In genomic region chr11:91426731-91427130, GRCm38 (mm10) we compare ENCODE assay signal across 9 mouse cellular contexts.
A peak's percentile ranks its signal among the peaks of the same experiment; 100 is the strongest.
DNase-seq lines count a peak whose midpoint lies in the region; ATAC-seq and TF ChIP-seq lines count a peak whose summit lies in the region.
"Had no signal": no experiment of that assay in that cellular context is flagged by ENCODE, and none has a peak within 500 bp of the region (broad histone marks: within the 10 kb centered on the region; RNA-seq: fewer than 3 reads in every experiment).

No protein-coding gene starts in this region.

- H3K27ac ChIP-seq in midbrain, postnatal 0 days (ENCODE audit: low read depth, low read length): no peak overlapping the region
- H3K27ac ChIP-seq in midbrain, embryonic 10.5 days (replicated peaks): no peak overlapping the region
- H3K27ac ChIP-seq in neural tube, embryonic 15.5 days (replicated peaks): no peak overlapping the region
- H3K27ac ChIP-seq: liver, embryonic 12.5 days; stomach, postnatal 0 days had no signal

- H3K4me2 ChIP-seq in midbrain, postnatal 0 days (ENCODE audit: low read depth, low read length, poor library complexity, severe bottlenecking): no peak overlapping the region
- H3K4me2 ChIP-seq in neural tube, embryonic 15.5 days: no peak overlapping the region
- H3K4me2 ChIP-seq: liver, embryonic 12.5 days had no signal

- H3K27me3 ChIP-seq in midbrain, postnatal 0 days (ENCODE audit: insufficient read depth, low read length): no peaks in the 10 kb centered on the region
- no peaks in the 10 kb centered on the region for H3K27me3 ChIP-seq in midbrain, embryonic 10.5 days (ENCODE audit: low read depth, poor library complexity, severe bottlenecking)
- H3K27me3 ChIP-seq in neural tube, embryonic 15.5 days (replicated peaks): no peaks in the 10 kb centered on the region
- H3K27me3 ChIP-seq: liver, embryonic 12.5 days had no signal

- no peak for TF ChIP-seq CTCF in midbrain, postnatal 0 days (IDR thresholded peaks at IDR 0.05)
- no peak for TF ChIP-seq CTCF in lung, adult 2 months (IDR thresholded peaks at IDR 0.05; ENCODE audit: insufficient read depth, low read length)

- 77% methylated on average over 4 of the region's 4 CpGs for WGBS in midbrain, postnatal 0 days
- 91% methylated on average over 4 of the region's 4 CpGs for WGBS in midbrain, embryonic 10.5 days
- WGBS in neural tube, embryonic 15.5 days: 80% methylated on average over 4 of the region's 4 CpGs
- WGBS in lung, adult 2 months: 67% methylated on average over 4 of the region's 4 CpGs

- H3K36me3 ChIP-seq in midbrain, postnatal 0 days (ENCODE audit: insufficient read depth, low read length): no peaks in the 10 kb centered on the region
- no peaks in the 10 kb centered on the region for H3K36me3 ChIP-seq in midbrain, embryonic 10.5 days
- H3K36me3 ChIP-seq in neural tube, embryonic 15.5 days: no peaks in the 10 kb centered on the region
- H3K36me3 ChIP-seq: liver, embryonic 12.5 days had no signal

- no peak for ATAC-seq in midbrain, postnatal 0 days (ENCODE audit: low FRiP score)
- ATAC-seq in frontal cortex, adult (ENCODE audit: low TSS enrichment): peak; percentile 90
- ATAC-seq in neural tube, embryonic 15.5 days (ENCODE audit: low FRiP score): no peak
- ATAC-seq: liver, embryonic 12.5 days had no signal

- H3K4me1 ChIP-seq in midbrain, postnatal 0 days (ENCODE audit: insufficient read depth, low read length): no peaks in the 10 kb centered on the region
- H3K4me1 ChIP-seq in midbrain, embryonic 10.5 days: no peaks in the 10 kb centered on the region
- H3K4me1 ChIP-seq in neural tube, embryonic 15.5 days: no peaks in the 10 kb centered on the region
- no peaks in the 10 kb centered on the region for H3K4me1 ChIP-seq in lung, adult 2 months (ENCODE audit: control insufficient read depth, insufficient read depth, low read length)
- H3K4me1 ChIP-seq: liver, embryonic 12.5 days had no signal

- TF ChIP-seq POLR2A in lung, adult 2 months (IDR thresholded peaks at IDR 0.05; ENCODE audit: borderline replicate concordance, extremely low read depth, low read depth, low read length): no peak

- peak; percentile 85 for DNase-seq in midbrain, postnatal 0 days (ENCODE audit: low spot score)
- DNase-seq in midbrain, embryonic 10.5 days (ENCODE audit: low spot score): no peak
- peak; percentile 71 to 80 for DNase-seq in left cerebral cortex, adult 18-20 months (ENCODE audit: low spot score in 2 of 2)
- no peak for DNase-seq in adrenal gland, adult (ENCODE audit: inconsistent age in 2 of 2, low spot score in 1 of 2)
- no peak for DNase-seq in lung, adult 2 months

- no peak overlapping the region for H3K4me3 ChIP-seq in midbrain, postnatal 0 days (ENCODE audit: low read depth, low read length)
- no peak overlapping the region for H3K4me3 ChIP-seq in midbrain, embryonic 10.5 days
- no peak overlapping the region for H3K4me3 ChIP-seq in neural tube, embryonic 15.5 days (replicated peaks)
- H3K4me3 ChIP-seq in lung, adult 2 months (replicated peaks; ENCODE audit: extremely low read depth, low read depth, low read length): no peak overlapping the region
- H3K4me3 ChIP-seq: liver, embryonic 12.5 days had no signal

- no peak overlapping the region for H3K9ac ChIP-seq in midbrain, postnatal 0 days (replicated peaks; ENCODE audit: low read length, poor library complexity, severe bottlenecking)
- no peak overlapping the region for H3K9ac ChIP-seq in neural tube, embryonic 15.5 days (replicated peaks)
- H3K9ac ChIP-seq: liver, embryonic 12.5 days had no signal

- H3K9me3 ChIP-seq in midbrain, postnatal 0 days (ENCODE audit: low read length): no peaks in the 10 kb centered on the region
- no peaks in the 10 kb centered on the region for H3K9me3 ChIP-seq in midbrain, embryonic 10.5 days (replicated peaks)
- no peaks in the 10 kb centered on the region for H3K9me3 ChIP-seq in neural tube, embryonic 15.5 days (replicated peaks)
- H3K9me3 ChIP-seq: liver, embryonic 12.5 days had no signal

Comparison
In these comparisons a context has a peak if more than half of its experiments do, and no peak if none do; other contexts are left out.
1. DNase-seq: peak in midbrain, postnatal 0 days (single experiment) and left cerebral cortex, adult 18-20 months (2 of 2); none in midbrain, embryonic 10.5 days (single experiment), adrenal gland, adult (0 of 2) and lung, adult 2 months (single experiment).